Mouse (Mus musculus) pancreas, adult 10 weeks (tissue): Measurements from ENCODE around the gene Cracr2b. TPM values are rescaled to one million over a fixed set of nuclear protein-coding genes. Genes with fewer than 3 reads are reported as not detected.

ENCODE experiments used
- polyA plus RNA-seq: library from polyadenylated mRNA; stranded (reverse); fragments of 350-450 nt; fragmentation: Illumina TruSeq; extraction: RNeasy Lipid Tissue Mini Kit (QIAGEN cat#74804); gene quantifications from one replicate; pipeline ENCODE4 v1.2.3, GENCODE M21; 2015; ENCODE audit warnings: low read depth, low replicate concordance; ENCODE audit not compliant: insufficient read depth

Cracr2b gene
- 31.6 TPM for polyA plus RNA-seq

GRCm38 (mm10) chr7:141460391-141461113 is at the start of gene Cracr2b:
Gene Cracr2b (plus strand): TSS chr7:141461094.

DNA sequence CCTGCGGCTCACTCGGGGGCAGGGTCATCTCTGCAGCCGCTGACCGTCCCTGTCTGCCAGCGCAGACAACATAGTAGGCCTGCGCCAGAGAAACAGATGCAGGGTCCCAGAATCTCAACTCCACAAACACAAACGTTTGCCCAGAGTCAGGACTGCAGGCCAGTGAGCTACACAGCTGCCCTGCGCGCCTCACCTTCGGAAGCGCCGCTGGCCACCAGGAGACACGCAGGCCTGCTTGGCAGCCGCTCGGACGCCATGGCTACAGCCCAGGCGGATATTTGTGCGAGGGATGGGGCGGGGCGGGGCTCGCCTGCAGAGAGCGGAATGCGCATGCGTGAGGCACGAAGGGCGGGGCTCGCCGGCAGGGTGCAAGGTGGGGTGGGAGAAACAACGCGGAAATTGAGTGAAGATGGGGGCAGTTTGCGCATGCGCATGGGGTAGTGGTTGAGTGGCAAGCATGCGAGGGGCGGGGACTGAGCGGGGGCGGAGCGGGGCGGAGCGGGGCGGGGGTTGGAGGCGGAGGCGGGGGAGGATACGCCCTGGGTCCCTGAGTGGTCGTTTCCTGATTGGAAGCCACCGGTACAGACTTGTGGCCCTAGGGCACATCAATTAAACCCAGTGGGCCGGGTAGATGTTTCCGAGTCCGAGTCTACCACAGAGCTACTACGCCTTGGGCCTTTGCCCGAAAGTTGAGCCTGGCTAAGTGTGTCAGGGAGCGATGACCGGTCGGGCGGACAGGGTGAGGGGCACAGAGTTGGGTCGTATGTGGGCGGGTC is 46.9 kb upstream of the Cracr2b start, which contains the start of gene Gatd1:
Gene Gatd1, minus strand, starts transcription at position 328 of the 776 bp plus-strand sequence.

GRCm38 (mm10) chr7:141429310-141429709 is 31.6 kb upstream of the Cracr2b start, which contains the start of gene Cend1:
Gene Cend1 (minus strand): TSS chr7:141429491.

DNA sequence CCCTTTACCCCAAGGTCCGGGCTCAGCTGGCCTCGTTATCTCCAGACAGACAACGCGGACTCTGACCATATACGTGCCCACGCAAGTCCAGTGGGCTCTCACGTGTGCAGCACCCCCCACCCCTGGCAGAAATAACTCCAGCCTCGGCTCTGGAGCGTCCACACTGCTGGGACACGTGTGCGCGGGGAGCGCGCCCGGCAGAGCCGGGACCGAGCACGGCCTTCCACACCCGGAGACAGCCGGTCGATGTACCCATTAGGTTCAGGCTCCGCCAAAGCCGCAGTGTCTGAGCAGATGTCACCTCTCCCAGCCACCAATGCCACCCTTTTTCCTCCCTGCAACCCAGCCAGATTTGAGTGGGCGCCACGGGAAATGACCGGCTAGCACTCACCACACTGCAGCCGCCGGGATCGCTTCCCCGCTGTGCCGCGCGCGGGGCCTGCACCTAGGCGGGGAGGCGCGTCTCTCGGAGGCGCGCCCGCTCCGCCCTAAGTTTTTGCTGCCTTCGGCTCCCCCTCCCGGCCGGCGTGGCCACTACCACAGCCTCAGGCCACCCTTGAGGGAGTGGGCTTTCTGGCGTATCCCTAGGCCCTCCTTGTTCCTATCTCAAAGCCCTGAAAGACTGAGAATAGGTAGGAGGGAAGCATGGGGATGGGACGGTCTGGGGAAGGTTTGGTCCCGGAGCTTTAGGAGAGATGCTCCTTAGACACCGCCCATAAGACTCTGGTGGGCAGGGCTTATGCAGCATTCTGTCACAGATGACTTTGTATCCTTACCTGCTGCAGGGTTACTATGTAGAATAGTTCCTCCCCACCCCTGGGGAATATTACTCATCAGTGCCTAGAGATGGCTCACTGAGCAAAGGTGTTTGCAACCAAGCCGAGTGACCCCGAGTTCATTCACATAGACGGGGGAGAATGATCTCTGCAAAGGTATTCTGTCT is 23.4 kb upstream of the Cracr2b start, which contains the start of gene Slc25a22:
Gene Slc25a22, minus strand, starts transcription at position 715 of the 943 bp plus-strand sequence.

GRCm38 (mm10) chr7:141443828-141444237 is 17.1 kb upstream of the Cracr2b start, which contains the start of gene Pidd1:
Gene Pidd1 (minus strand): TSS chr7:141444025.

GRCm38 (mm10) chr7:141447110-141447991 is 13.5 kb upstream of the Cracr2b start, which contains the start of gene Rplp2:
Gene Rplp2 (plus strand): TSS chr7:141447370.

DNA sequence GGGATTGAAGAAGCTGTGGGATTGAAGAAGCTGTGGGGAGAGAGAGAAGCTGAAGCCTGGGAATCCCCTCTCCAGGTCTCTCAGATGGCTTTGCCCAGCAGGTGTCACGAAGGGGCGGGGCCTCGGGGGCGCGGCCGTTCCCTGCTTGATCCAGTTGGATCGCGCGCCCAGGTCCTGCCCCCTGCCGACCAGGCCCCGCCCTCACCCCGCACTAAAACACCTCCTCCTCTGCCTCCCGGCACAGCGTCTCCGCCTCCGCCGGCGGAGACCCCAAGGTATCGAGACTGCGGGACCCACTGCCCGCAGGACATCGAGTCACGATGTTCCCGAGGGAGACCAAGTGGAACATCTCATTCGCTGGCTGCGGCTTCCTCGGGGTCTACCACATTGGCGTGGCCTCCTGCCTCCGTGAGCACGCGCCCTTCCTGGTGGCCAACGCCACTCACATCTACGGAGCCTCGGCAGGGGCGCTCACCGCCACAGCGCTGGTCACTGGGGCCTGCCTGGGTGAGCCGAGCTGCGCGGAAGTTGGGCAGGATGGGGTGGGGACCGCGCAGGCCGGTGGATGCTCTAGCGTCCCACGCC is 5.8 kb upstream of the Cracr2b start, which contains the start of gene Pnpla2:
Gene Pnpla2, plus strand, starts transcription at position 232 of the 585 bp plus-strand sequence.

DNA sequence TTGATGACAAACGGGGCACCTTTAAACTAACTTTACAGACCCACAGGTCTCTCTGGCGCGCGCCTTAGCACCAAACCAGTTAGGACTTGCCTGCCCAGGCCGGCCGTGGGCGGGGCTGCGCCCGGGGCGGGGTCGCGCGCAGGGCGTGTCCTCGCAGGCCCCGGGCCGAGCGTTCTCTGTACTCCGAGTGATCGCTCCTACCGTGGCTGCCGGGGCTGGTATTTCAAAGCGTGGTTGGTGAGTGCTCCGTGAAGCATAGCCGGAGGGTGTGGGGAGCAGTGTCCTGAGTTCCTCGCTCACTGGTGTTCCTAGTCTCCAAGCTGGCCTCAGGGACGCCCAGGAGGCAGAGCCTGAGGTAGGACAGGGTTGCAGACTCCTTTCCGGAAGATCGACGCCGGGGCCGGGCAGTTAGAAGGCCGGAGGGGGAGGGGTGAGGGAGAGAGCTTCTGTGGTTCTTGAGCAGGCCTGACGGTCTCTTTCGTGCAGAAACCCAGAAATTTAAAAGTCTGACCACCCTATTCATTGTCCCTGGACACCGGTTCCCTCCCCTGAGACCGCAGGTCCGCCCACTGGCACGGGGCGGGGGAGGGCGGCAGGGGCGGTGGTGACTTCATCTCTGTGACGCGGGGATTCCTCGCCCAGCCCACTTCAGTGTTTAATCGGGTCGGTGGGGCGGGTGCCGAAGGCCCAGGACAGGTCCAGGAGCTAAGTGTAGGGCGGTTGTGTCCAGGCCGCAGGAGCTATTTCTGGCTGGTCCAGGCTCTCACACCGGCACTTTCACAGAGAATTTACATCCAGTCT is 6.5 kb downstream of the Cracr2b start, which contains the start of gene Cd151:
Gene Cd151, plus strand, starts transcription at position 163 of the 801 bp plus-strand sequence.

GRCm38 (mm10) chr7:141475011-141475804 is 14.3 kb downstream of the Cracr2b start, which contains the start of the genes Polr2l and Tspan4:
Gene Polr2l (minus strand): TSS chr7:141475132.
Gene Tspan4 (plus strand): TSS chr7:141475240.

Other genes with a start within 250 kb of the Cracr2b start
- 5.9 TPM for gene Lmntd2, start 247.0 kb upstream of the Cracr2b start, polyA plus RNA-seq
- gene Rassf7, start 245.2 kb upstream of the Cracr2b start, polyA plus RNA-seq = 12.7 TPM
- 31.0 TPM for gene Phrf1, start 232.3 kb upstream of the Cracr2b start, polyA plus RNA-seq
- 8.0 TPM for gene Irf7, start 194.6 kb upstream of the Cracr2b start, polyA plus RNA-seq
- gene Cdhr5, start 184.3 kb upstream of the Cracr2b start, polyA plus RNA-seq = not detected
- gene Sct, start 182.0 kb upstream of the Cracr2b start, polyA plus RNA-seq = not detected
- gene Drd4, start 169.1 kb upstream of the Cracr2b start, polyA plus RNA-seq = not detected
- 23.3 TPM for gene Deaf1, start 133.4 kb upstream of the Cracr2b start, polyA plus RNA-seq
- gene Tmem80, start 133.4 kb upstream of the Cracr2b start, polyA plus RNA-seq = 11.4 TPM
- 35.8 TPM for gene Eps8l2, start 122.2 kb upstream of the Cracr2b start, polyA plus RNA-seq
- 61.6 TPM for gene Taldo1, start 68.9 kb upstream of the Cracr2b start, polyA plus RNA-seq
- gene Gatd1, start 47.0 kb upstream of the Cracr2b start, polyA plus RNA-seq = 17.6 TPM
- gene Cend1, start 31.6 kb upstream of the Cracr2b start, polyA plus RNA-seq = 0.98 TPM
- 14.0 TPM for gene Slc25a22, start 23.2 kb upstream of the Cracr2b start, polyA plus RNA-seq
- gene Pidd1, start 17.1 kb upstream of the Cracr2b start, polyA plus RNA-seq = 0.30 TPM
- 634 TPM for gene Rplp2, start 13.7 kb upstream of the Cracr2b start, polyA plus RNA-seq
- gene Pnpla2, start 5.9 kb upstream of the Cracr2b start, polyA plus RNA-seq = 21.8 TPM
- gene Cd151, start 6.3 kb downstream of the Cracr2b start, polyA plus RNA-seq = 50.4 TPM
- gene Polr2l, start 14.0 kb downstream of the Cracr2b start, polyA plus RNA-seq = 16.0 TPM
- 14.3 TPM for gene Tspan4, start 14.1 kb downstream of the Cracr2b start, polyA plus RNA-seq
- gene Chid1, start 78.8 kb downstream of the Cracr2b start, polyA plus RNA-seq = 7.9 TPM
- 11.3 TPM for gene Ap2a2, start 101.1 kb downstream of the Cracr2b start, polyA plus RNA-seq
- not detected for gene Muc6, start 194.2 kb downstream of the Cracr2b start, polyA plus RNA-seq
- 0.54 TPM for gene Muc2, start 229.2 kb downstream of the Cracr2b start, polyA plus RNA-seq